Mouse (Mus musculus) stomach, postnatal 0 days (tissue): ENCODE results near the gene Coa5.
A peak's percentile ranks its signal among the peaks of the same experiment; 100 is the strongest.

ENCODE experiments used
- CTCF ChIP-seq: IDR thresholded peaks from 2 replicates; pipeline ENCODE4 v1.5.1; 2016; ENCODE audit warnings: antibody characterized with exemption, low read depth, mild to moderate bottlenecking, moderate library complexity
- EP300 ChIP-seq: optimal IDR thresholded peaks from 2 replicates; pipeline ENCODE3; 2016; ENCODE audit warnings: antibody characterized with exemption

- TF ChIP-seq CTCF = peak; percentile 35; the same call in 1 of the 2 replicates
- no peak for TF ChIP-seq EP300
Measured at GRCm38 (mm10) chr1:37429366-37430296, at the start of gene Coa5, which contains the start of gene Unc50.
